Mouse (Mus musculus) heart, postnatal 0 days (tissue): ENCODE data around the gene Vwc2l. TPM values are rescaled to one million over a fixed set of nuclear protein-coding genes. Genes with fewer than 3 reads are reported as not detected.

Source experiments
- ATAC-seq: fragments of 200-750 bp; cut with Nextera tagmentation; 2 replicates; pipeline ENCODE4 v1.8.0; 2017; ENCODE audit warnings: low read depth, moderate number of reproducible peaks, moderate library complexity; ENCODE audit not compliant: insufficient read depth
- DNase-seq: peaks from one replicate; pipeline ENCODE4 v3.0.0-alpha.2; 2016; ENCODE audit warnings: low spot score
- H3K27ac ChIP-seq: fragments of 300-500 bp; sonication (generic); 2 replicates; pipeline ENCODE4 v1.5.1; 2014; ENCODE audit warnings: low read depth, mild to moderate bottlenecking
- H3K27me3 ChIP-seq: fragments of 300-500 bp; sonication (generic); 2 replicates; pipeline ENCODE4 v1.6.1; 2014; ENCODE audit warnings: low read length, mixed read lengths; ENCODE audit not compliant: control insufficient read depth, insufficient read depth
- H3K36me3 ChIP-seq: fragments of 300-500 bp; sonication (generic); replicated peaks from 2 replicates; pipeline ENCODE4 v1.6.1; 2014; ENCODE audit warnings: low read length, mixed read lengths; ENCODE audit not compliant: control insufficient read depth, insufficient read depth
- H3K4me1 ChIP-seq: fragments of 300-500 bp; sonication (generic); 2 replicates; pipeline ENCODE4 v1.6.1; 2014; ENCODE audit warnings: antibody characterized with exemption; ENCODE audit not compliant: control insufficient read depth, insufficient read depth
- H3K4me2 ChIP-seq: fragments of 300-500 bp; sonication (generic); 2 replicates; pipeline ENCODE4 v1.6.1; 2014; ENCODE audit warnings: low read depth, mild to moderate bottlenecking, low read length, moderate library complexity
- H3K4me3 ChIP-seq: fragments of 300-500 bp; sonication (generic); 2 replicates; pipeline ENCODE4 v1.5.1; 2014; ENCODE audit warnings: low read depth, low read length
- H3K9ac ChIP-seq: fragments of 300-500 bp; sonication (generic); replicated peaks from 2 replicates; pipeline ENCODE4 v1.6.1; 2014; ENCODE audit warnings: low read depth, low read length, mixed read lengths
- H3K9me3 ChIP-seq: fragments of 300-500 bp; sonication (generic); replicated peaks from 2 replicates; pipeline ENCODE4 v1.6.1; 2016; ENCODE audit warnings: low read length; ENCODE audit not compliant: control insufficient read depth
- CTCF ChIP-seq: IDR thresholded peaks from 2 replicates; pipeline ENCODE4 v1.5.1; 2016; ENCODE audit warnings: antibody characterized with exemption, control low read depth, low read depth
- EP300 ChIP-seq: IDR thresholded peaks from 2 replicates; pipeline ENCODE4 v1.6.1; 2016; ENCODE audit warnings: antibody characterized with exemption, low read depth
- WGBS: fragments of 180-500 bp; shearing (Covaris S2); extraction: QIAGEN DNeasy Blood & Tissue Kit; methylation state at CpG from one replicate; pipeline ENCODE4 v1.1.7; 2014; 5-methylcytosine and 5-hydroxymethylcytosine counted together
- polyA plus RNA-seq: library from polyadenylated mRNA; unstranded; fragments of >200 nt; fragmentation: Nextera tagmentation; extraction: Ambion mirVana; gene quantifications from 2 replicates; pipeline ENCODE4 v1.2.1, GENCODE M21; 2015
- total RNA-seq: library from RNA; depleted of rRNA; stranded (reverse); fragments of >200 nt; gene quantifications from 2 replicates; pipeline ENCODE4 v1.2.3, GENCODE M21; 2014; ENCODE audit warnings: low replicate concordance

Gene Vwc2l
- total and polyA plus RNA-seq, 2 experiments from 2014 or later: not detected

GRCm38 (mm10) chr1:70787146-70787545, 61.6 kb downstream of the Vwc2l start:
- no peak overlapping the region for H3K4me3 ChIP-seq
- DNase-seq: no peak

GRCm38 (mm10) chr1:70791636-70792035, 66.1 kb downstream of the Vwc2l start:
- DNase-seq: no peak
- H3K9me3 ChIP-seq: no peaks in the 10 kb centered on the region
- no peak overlapping the region for H3K4me2 ChIP-seq
- no peak overlapping the region for H3K27ac ChIP-seq
- WGBS: 89% methylated on average over 5 of the region's 5 CpGs
- no peak for ATAC-seq
- no peak overlapping the region for H3K9ac ChIP-seq
- TF ChIP-seq CTCF: no peak
- H3K27me3 ChIP-seq: no peaks in the 10 kb centered on the region
- H3K4me3 ChIP-seq: no peak overlapping the region
- no peaks in the 10 kb centered on the region for H3K36me3 ChIP-seq
- H3K4me1 ChIP-seq: no peaks in the 10 kb centered on the region

More at GRCm38 (mm10) chr1:70787146-70787545, 61.6 kb downstream of the Vwc2l start:
- Histone ChIP-seq H3K9me3 (no peaks in the 10 kb centered on the region), H3K9ac (no peak overlapping the region), H3K36me3 (no peaks in the 10 kb centered on the region), H3K27ac (no peak overlapping the region), H3K4me1 (no peaks in the 10 kb centered on the region), H3K27me3 (no peaks in the 10 kb centered on the region), H3K4me2 (no peak overlapping the region)
- TF ChIP-seq EP300: no peak
- peak; percentile 22; the same call in 1 of the 2 replicates for TF ChIP-seq CTCF
- ATAC-seq: no peak

- H3K4me2 ChIP-seq: no peak overlapping the region
- no peaks in the 10 kb centered on the region for H3K9me3 ChIP-seq
- H3K4me1 ChIP-seq: no peaks in the 10 kb centered on the region
- H3K36me3 ChIP-seq: no peaks in the 10 kb centered on the region
- no peak for DNase-seq
- H3K4me3 ChIP-seq: no peak overlapping the region
- no peaks in the 10 kb centered on the region for H3K27me3 ChIP-seq
- H3K9ac ChIP-seq: no peak overlapping the region
- TF ChIP-seq EP300 (no peak), CTCF (no peak)
- ATAC-seq: no peak
- no peak overlapping the region for H3K27ac ChIP-seq
- WGBS: 70% methylated on average over 4 of the region's 4 CpGs
Measured at GRCm38 (mm10) chr1:70795094-70795493, 69.6 kb downstream of the Vwc2l start.

- H3K4me1 ChIP-seq: peaks cover 11% of the 10 kb centered on the region
- H3K27ac ChIP-seq: no peak overlapping the region
- H3K27me3 ChIP-seq: no peaks in the 10 kb centered on the region
- no peak overlapping the region for H3K4me2 ChIP-seq
- no peaks in the 10 kb centered on the region for H3K9me3 ChIP-seq
- TF ChIP-seq CTCF: no peak
- no peak overlapping the region for H3K9ac ChIP-seq
- H3K36me3 ChIP-seq: no peaks in the 10 kb centered on the region
- WGBS: 44% methylated on average over 3 of the region's 3 CpGs
- DNase-seq (peak; percentile 49), ATAC-seq (no peak)
- no peak overlapping the region for H3K4me3 ChIP-seq
Measured at GRCm38 (mm10) chr1:70803401-70803800, 77.9 kb downstream of the Vwc2l start.

- no peaks in the 10 kb centered on the region for H3K4me1 ChIP-seq
- no peak overlapping the region for H3K9ac ChIP-seq
- no peak overlapping the region for H3K4me2 ChIP-seq
- TF ChIP-seq CTCF: no peak
- no peak for TF ChIP-seq EP300
- ATAC-seq (no peak), DNase-seq (no peak)
- no peaks in the 10 kb centered on the region for H3K36me3 ChIP-seq
- H3K27me3 ChIP-seq: no peaks in the 10 kb centered on the region
- H3K9me3 ChIP-seq: no peaks in the 10 kb centered on the region
- WGBS: 36% methylated on average over 2 of the region's 2 CpGs
- no peak overlapping the region for H3K27ac ChIP-seq
- H3K4me3 ChIP-seq: no peak overlapping the region
Measured at GRCm38 (mm10) chr1:70823111-70823510, 97.6 kb downstream of the Vwc2l start.

GRCm38 (mm10) chr1:70833262-70833661, 107.7 kb downstream of the Vwc2l start:
- no peak overlapping the region for H3K4me2 ChIP-seq
- no peak overlapping the region for H3K9ac ChIP-seq
- H3K4me1 ChIP-seq: no peaks in the 10 kb centered on the region
- H3K9me3 ChIP-seq: no peaks in the 10 kb centered on the region
- H3K27me3 ChIP-seq: no peaks in the 10 kb centered on the region
- no peaks in the 10 kb centered on the region for H3K36me3 ChIP-seq
- DNase-seq (no peak), ATAC-seq (no peak)
- H3K27ac ChIP-seq: no peak overlapping the region
- 57% methylated on average over 3 of the region's 3 CpGs for WGBS
- H3K4me3 ChIP-seq: no peak overlapping the region
- peak; percentile 48 for TF ChIP-seq CTCF
- TF ChIP-seq EP300: no peak
